Mouse (Mus musculus) brain, adult 2 months (tissue): Measurements from ENCODE around the gene Ets2.

Source experiments
- DNase-seq: peaks from one replicate; pipeline ENCODE4 v3.0.0; 2011; ENCODE audit warnings: low read depth, low spot score

The Ets2 gene

DNA sequence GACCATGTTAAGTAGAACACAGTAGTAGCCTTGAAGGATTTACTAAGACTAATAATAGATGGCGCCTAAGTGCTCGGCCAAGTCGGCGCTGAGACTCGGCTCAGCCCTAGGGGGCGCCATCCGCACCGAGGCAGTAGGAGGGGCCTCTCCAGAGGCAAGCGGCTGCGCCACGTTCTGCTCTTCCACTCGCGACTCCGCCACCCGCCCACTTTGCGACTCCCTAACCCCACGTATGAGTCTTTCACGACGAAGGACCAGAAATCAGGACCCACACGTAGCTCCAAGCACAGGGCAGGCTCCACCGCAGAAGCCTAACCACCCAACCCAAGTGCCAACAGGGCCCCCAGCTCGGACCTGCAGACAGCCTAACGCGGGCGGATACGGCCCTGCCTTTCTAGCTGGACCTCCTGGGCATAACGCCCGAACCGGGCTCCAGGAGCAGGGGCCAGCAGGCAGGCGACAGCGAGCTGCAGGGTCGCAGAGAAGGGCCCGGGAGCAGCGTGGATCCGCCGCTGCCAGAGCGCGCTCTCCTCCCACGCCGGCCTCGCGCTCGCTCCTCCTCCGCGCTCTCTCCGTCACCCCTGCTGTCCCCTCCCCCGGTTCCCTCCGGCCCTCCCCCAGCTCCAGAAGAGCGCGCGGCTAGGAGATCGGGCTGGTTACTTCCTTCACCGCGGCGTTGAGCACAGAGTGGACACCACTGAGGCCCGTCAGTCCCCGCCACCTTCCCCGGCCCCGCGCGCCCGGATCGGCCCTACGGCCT is at the start of gene Ets2:
Gene Ets2, plus strand, starts transcription at position 274 of the 760 bp plus-strand sequence.
- DNase-seq, result peak; percentile 96

DNA sequence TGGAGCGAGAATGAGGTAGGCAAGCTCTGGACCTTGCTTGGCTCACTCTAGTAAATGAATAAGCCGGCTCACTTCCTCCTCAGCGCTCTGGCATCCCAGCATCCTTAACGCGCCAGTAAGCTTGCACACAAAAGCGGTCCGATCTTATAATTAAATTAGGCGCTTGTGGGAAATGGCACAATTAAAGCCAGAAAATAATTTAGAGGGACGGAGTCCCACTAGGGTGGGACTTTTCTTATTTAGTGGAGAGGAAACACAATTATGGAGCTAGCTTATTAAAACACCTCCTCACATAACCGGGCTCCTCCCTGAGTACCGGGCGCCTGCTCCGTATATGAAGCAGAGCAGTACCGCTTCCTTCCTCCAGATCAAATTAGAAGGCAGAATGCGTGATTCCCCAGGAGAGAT is 47.7 kb upstream of the Ets2 start:
- peak; percentile 60 for DNase-seq

DNA sequence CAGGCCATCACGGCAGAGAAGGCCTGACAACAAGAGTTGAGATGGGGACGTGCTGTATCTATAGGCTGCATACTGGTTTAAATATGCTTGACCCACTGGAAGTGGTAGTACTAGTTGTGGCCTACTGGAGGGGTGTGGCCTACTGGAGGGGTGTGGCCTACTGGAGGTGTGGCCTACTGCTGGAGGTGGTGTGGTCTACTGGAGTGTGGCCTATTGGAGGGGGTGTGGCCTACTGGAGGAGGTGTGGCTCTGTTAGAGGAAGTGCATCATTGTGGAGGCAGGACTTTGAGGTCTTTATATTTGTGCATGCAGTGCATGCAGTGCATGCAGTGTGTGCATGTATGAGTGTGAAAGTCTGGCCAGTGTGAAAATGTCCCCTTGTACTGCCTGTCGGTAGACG is 45.3 kb upstream of the Ets2 start:
- no peak for DNase-seq

DNA sequence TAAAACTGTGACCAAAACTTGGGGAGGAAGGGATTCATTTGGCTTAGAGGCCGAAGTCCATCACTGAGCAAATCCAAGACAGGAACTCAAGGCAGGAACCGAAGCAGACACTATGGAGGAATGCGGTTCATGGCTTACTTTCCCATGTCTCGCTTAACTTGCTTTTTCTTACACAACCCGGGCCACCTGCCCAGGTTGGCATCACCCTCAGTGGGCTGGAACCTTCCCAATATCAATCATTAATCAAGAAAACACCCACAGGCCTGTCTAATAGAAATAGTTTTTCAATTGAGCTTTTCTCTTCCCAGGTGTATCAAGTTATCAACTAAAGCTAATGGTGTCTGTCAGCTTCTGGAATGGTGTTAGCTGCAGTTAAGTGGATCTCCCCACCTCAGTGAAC is 44.7 kb upstream of the Ets2 start:
- DNase-seq, result no peak

DNA sequence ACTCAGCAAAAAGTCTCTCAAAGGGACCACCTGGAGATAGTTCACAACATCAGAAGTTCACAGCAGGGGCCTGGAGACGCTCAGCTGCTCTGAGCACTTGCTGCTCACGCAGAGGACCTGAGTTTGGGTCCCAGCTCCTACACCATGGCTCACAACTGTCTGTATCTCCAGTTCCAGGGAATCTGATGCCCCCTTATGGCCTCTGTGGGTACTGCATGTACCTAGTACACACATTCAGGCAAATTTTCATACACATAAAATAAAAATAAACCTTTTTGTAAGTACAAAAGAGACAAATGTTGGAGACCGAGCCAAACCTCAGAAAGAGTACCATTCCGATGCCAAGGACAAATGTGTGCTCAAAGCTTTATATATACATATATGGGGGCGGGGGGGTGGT is 44.1 kb upstream of the Ets2 start:
- no peak for DNase-seq

DNA sequence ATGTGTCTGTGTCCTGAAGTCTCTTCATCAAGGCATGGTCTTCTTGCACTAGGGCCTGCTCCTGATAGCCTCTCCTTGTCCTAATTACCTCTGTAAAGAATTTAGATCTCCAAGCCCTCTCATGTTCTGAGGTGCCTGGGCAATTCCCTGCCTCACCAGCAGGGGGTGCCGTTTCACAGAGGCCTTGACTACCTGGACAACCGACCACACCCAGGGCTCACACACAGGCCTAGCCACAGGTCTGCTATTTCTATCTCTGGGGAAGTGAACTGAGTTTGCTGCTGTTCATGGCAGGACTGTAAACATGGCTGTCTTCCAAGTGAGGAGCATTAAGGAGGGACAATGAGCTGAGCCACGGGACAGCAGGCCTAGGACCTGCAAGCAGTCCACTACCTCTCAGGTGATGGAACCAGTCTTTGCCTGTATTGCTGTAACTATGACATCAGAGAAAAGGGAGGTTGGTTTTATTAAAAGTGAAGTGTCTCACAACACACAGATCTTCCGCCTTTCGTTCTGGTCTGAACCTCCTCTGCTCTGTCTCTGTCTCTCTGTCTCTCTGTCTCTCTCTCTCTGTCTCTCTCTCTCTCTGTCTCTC is 42.9 kb upstream of the Ets2 start:
- peak; percentile 35 for DNase-seq

DNA sequence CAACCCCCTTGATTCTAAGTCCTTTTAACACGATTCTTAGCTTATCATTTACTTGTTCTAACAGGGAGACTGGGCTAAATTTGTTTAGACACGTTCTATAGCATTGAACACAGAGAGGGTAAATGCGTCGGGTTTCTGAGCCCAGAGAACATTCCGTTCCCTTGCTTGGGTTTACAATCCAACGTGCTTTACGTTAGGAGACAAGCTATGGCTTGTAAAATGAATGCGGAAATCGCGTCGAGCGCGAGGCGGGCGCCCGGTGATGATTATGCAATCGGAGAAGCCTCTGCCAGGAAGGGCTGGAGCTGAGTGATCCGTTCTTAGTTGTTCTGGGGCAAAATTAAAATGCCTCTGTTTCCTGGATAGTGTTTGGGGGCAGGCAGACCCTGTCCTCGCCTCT is 42.4 kb upstream of the Ets2 start:
- DNase-seq, result peak; percentile 40

DNA sequence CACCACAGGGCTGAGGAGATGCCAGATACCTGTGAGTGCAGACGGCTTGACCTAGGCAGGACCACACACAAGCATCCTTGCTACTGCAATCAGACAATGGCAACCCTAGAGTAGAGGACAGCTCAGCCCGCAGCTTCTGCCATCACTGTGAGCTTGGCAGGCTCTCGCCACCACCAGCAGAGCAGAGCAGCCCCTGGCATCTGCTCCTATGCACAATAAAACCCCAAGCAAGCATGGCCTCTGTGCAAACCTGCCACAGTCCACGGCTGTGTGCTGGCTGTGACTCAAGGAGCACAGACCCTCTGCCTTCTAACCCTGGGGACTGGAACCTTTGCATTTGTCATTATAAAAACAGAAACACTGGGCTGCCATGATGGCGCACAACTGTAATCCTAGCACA is 41.0 kb upstream of the Ets2 start:
- DNase-seq, result peak; percentile 69

DNA sequence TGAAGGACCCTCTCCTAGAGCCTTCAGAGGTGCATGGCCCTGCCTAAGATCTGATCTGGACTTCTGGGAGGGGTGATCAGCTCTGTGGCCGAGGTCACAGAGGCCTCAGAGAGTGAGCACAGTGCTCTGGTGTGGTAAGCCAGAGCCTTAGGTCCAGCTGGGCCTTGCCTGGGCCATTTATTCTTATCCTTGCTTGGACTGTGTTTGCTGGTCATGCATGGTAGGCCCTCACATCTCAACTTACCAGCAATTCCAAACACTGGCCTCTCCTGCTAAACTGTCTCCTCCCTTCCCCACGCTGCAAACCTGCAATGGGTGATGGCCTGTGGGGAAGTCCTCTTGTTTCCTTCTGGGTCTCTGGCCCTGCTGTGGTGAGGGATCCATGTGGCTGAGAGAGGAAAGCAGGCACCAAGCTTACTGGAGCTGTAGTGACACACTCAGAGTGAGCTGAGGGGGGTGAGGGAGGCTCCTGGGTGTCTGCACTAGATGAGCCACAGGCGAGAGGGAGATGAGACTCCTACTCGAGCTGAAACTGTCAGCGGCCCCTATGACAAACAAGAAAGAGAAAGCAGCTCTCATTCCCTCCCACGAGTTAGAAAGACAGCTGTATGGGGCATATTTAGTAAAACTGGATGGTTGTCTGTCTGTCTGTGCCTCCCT is 36.3 kb upstream of the Ets2 start:
- DNase-seq, result peak; percentile 68

DNA sequence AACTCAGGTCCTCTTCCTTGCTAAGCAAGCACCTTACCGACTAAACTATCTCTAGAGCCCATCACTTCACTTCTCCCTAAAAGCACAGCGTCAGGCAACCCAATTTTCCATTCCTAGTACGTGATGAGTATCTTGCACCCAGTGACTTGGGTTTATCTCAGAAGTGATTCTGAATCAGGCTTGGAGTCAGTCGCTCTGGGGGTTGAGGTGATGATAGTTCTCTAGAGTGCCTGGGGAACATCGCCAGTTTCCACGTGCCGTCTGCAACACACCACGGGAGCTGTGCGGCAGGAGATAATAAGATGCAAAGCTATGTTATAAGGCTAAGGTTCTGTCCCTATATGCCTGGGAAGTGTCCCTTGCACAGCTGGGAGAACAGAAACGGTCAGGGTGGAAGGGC is 35.6 kb upstream of the Ets2 start:
- peak; percentile 73 for DNase-seq

DNA sequence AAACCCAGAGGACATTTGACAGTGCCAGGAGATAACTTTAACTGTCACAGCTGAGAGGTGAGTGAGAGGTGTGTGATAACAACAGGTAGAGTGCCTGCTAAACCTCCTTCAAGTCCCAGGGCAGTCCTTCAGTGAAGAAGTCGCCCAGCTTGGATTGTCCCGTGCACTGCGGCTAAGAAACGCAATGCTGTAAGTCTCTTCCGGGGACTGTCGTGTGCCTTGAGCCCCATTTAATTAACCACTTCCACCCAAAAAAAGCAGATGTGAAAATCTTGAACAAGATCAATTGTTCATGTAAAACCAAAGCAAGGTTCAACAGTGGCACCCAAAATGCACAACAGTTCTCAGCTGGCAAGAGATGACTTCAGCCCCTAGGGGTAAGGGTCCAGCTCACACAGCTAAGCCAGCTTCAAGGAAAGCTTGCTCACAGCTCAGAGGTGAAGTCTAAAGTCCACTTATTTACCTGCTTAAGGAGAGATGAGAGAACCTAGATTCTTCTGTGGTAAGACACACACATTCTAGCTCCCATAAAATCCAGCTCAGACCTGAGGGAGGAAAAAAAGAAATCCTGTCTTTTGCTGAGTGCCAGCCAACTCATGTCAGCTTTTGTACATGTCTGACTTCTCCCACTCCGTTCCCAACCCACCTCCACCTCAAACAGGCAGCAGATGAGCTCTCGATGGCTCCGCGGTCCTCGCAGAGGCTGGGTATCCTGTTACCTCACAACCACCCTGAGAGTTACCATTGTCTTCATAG is 34.3 kb upstream of the Ets2 start:
- peak; percentile 68 for DNase-seq

DNA sequence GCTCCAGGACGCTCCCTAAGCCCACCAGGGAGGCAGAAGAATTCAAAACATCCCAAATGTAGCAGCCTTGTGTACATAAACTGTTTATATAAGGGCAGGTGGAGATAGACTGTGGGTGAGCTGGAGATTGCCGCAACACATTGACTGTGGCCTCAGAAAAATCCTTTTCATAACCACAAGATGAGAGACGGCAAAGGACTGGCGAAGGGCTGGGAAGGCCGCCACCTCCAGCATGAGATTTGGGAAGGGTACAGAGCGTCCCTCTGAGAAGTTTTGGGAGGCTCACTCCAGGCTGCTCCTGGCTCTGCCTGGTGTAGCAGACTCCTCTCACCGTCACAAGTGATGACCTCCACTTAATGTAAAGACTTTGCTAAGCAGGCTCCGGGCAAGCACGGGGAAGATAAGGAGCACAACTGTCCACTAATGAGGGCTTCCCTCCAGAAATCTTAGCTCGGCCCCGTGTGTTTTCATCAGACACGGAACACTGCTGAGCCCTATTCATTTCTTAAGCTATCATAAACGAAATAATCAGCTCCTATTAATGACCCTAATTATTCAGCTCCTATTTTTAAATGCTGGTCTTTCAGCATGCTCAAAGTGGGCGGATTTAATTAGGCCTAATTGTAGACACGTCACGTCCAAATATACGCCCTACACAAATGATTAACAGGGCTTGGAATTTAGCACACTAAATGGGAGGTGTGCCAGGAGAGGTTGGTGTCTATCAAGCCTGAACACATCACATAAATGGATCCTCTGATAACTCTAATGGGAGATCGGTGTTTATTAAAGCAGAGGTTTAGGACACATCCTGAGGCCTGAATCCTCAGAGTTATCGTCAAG is 33.5 kb upstream of the Ets2 start:
- peak; percentile 57 for DNase-seq

DNA sequence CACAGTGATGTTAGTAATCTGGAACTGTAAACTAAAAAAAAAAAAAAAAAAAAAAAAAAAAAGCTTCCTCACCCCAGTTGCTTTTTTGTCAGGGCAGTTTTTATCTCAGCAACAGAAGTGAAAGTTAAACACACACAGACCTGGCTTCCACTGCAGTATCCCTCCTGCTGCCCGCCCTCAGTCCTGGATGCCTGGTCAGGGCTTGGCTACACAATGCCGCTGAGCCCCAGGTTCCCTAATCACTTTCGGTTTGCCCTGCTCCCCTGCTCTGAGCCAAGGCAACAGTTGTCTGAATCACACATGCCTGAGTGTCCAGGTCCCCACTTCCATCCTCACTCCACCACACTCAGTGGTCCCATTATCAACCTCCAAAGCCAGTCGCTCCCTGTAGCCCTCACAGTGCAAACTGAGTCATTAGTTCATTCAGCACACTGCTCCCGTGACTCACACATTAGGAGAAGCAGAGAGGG is 27.4 kb upstream of the Ets2 start:
- DNase-seq, result no peak

DNA sequence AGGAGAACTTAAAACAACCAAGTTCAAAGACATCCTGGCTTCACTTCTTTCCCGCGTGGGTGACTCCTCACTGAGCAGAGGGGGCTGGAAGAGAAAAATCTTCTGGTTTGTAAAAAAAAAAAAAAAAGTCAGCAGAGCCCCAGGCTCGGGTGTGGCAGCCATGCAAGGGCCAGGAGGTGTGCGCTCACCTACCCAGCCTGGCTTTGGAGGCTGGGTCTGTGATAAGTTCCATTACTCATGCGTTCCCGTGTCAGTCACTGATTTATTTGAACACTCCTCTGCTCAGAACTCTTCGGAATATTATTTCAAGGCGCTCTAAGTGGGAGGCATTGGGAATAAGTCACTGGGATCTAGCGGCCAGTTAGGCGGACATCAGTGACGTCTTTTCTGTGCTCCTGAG is 26.7 kb upstream of the Ets2 start:
- no peak for DNase-seq

DNA sequence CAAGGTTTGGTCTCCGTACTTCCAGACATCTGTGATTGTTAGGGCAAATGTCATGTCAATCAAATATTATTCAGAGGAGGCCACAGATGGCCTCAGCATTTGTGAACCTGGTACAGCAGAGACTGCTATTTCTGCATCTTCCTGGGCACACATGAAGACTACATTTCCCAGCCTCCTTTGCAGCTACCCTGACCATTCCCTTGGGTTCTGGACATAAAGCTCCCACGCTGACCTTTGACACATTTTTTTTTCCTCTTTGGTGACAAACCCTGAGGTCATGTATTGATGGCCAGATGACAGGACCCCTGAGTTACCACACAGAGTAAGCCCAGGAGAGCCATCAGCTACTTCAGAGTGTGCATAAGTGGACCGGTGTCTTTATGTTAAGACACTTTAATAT is 25.2 kb upstream of the Ets2 start:
- DNase-seq, result no peak

DNA sequence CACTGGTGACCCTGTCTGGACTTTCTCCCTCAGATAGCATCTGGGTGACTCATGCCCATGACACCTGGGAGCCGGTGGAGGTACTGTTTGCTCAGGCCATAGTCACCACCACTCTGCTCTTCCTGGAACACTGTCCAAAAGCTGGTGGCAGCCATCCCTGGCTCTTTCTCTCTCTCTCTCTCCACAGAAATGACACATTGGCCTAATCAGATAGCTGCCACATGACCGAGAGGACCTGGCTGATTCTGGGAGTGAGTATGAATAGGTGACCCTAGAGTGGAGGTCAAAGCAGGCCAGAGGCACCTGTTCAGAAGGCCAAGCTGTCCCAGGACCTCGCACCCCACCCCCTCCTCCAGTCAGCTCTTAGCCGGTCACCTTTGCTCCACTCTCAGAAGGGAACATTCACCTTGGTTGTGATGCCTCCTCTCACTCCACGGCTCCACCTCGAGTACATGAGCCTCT is 19.4 kb upstream of the Ets2 start:
- no peak for DNase-seq

DNA sequence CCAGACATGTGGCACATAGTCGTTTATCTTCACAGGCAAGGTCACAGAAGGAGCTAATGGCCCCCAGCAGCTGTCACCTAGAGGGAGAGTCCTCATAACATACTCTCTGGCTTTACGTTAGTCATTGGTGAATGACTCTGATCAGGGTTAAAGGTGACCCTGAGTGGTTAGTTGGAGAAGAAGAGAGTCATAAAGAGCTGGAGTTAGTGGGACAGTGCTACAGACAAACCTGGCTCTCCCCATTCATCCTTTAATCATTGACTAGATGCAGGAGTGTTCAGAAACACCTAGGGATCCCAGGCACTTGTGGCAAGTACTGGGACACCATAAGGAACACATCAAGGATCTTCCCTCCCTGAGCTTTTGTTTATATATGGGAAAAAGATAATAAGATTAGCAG is 16.1 kb upstream of the Ets2 start:
- no peak for DNase-seq

DNA sequence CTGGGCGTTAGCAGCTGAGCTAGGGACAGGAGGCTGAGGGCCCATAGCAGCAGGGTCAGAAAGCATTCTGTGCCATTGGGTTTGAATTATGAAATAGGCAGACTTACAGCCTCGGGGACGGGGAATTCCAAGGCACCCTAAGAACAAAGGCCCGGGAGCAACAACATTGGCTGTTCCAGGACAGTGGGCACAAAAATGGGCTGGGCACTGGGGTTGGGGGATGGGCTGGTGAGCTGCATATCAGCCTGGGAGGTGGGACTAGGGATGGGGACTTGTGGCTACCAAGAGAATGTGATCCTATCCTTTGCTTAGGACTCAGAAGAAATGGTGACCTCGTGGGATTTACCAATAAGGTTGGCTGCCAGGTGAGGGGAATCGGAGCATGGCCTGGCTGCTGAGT is 15.6 kb upstream of the Ets2 start:
- no peak for DNase-seq

DNA sequence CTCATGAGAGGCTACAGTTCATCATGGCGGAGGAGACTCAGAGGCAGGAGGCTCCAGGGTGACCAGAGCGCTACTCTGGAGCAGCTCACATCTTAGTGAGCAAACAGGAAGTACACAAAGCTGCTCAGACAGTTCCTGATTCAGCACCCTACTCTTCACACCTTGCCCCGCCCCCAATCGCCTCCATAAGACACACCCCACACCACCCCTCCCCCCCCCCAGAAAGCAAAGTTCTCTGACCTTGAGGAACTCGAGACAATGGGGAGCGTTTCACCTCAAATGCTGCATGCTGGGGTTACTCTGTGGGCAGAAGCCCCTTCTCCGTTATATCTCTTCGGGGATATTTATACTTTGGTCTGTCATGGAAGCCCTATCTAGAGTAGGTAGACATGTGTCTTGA is 15.0 kb upstream of the Ets2 start:
- DNase-seq, result no peak

DNA sequence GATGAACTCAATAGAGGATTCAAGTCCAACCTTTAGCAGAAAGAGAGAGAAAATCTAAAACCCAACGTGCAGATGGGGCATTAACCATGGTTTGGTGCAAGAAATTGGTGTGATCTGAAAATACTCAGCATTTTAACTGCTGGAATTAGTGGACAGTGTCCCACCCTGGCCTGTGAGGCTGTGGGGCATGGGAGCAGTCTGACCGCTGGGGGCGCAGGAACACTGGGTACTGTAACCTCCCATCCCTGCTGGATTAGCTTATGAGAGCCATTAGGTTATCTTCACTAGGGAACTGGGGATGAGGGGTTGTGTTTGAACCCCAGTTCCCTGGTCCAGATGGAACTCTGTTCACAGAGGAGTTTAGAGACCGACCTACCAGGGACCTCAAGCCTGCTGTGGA is 13.9 kb upstream of the Ets2 start:
- no peak for DNase-seq

DNA sequence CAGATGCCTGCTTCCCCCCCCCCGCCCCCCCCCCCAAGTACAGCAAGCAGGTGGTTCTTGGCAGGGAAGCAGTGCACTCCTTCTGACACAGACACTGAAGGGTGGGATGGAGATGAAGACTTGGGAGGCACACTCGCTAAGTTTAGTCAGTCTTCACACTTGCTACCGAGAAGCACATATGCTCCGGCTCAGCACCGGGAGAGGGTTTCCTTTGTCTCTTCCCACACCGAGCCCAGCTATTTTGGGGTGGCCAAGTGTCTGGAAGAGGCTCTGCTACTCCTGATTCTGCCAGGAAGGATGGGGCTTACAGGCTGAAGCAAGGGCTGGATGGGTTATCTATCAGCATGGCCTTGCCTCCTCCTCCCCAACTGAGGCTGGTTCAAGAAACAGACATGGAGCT is 5.3 kb upstream of the Ets2 start:
- peak; percentile 93 for DNase-seq
